10 mouse cellular contexts compared by ENCODE assay signal in genomic region chr6:37552760-37553159, GRCm38 (mm10). TPM values are rescaled to one million over a fixed set of nuclear protein-coding genes. Genes with fewer than 3 reads are reported as not detected.
DNase-seq lines count a peak whose midpoint lies in the region; ATAC-seq lines count a peak whose summit lies in the region.
"Had no signal": no experiment of that assay in that cellular context is flagged by ENCODE, and none has a peak within 500 bp of the region (broad histone marks: within the 10 kb centered on the region; RNA-seq: fewer than 3 reads in every experiment).

No protein-coding gene starts in this region.

- intact Hi-C loops in gastrocnemius, postnatal 14 days (cut with DNase I; ENCODE audit: low total_unique reads), result no loop called here

- H3K4me1 ChIP-seq in kidney, embryonic 16.5 days (ENCODE audit: insufficient read depth, low read length), result no peaks in the 10 kb centered on the region

- H3K4me3 ChIP-seq in kidney, embryonic 16.5 days (ENCODE audit: low read length), result no peak overlapping the region

- ATAC-seq in kidney, embryonic 16.5 days (ENCODE audit: low FRiP score, low TSS enrichment), result no peak
- no peak for ATAC-seq in erythroblast, adult 5-6 weeks (replicated peaks; ENCODE audit: low FRiP score, poor library complexity, severe bottlenecking)

- H3K9me3 ChIP-seq in kidney, embryonic 16.5 days (ENCODE audit: low read length), result no peaks in the 10 kb centered on the region

- no peaks in the 10 kb centered on the region for H3K27me3 ChIP-seq in kidney, embryonic 16.5 days (ENCODE audit: insufficient read depth, low read length)

- H3K27ac ChIP-seq in kidney, embryonic 16.5 days (ENCODE audit: low read length), result no peak overlapping the region

- no peak overlapping the region for H3K4me2 ChIP-seq in kidney, embryonic 16.5 days (replicated peaks; ENCODE audit: low read depth, low read length)

- H3K36me3 ChIP-seq in kidney, embryonic 16.5 days (ENCODE audit: insufficient read depth, low read length), result no peaks in the 10 kb centered on the region

- no peak overlapping the region for H3K9ac ChIP-seq in kidney, embryonic 16.5 days (replicated peaks; ENCODE audit: low read length)

- peak; percentile 56 for DNase-seq in kidney, adult 11 months
- DNase-seq in A20 (ENCODE audit: low read depth, low spot score) (peak; percentile 61), ZHBTc4 (ENCODE audit: low read depth, low spot score) (peak; percentile 69)
- peak; percentile 63 for DNase-seq in kidney, postnatal 10 days
- DNase-seq in urinary bladder, postnatal 10 days (ENCODE audit: low spot score), result no peak
- DNase-seq in gastrocnemius, postnatal 14 days, result no peak

- 82% methylated on average over 2 of the region's 2 CpGs for WGBS in kidney, embryonic 16.5 days

RNA-seq across cellular contexts. Expression of gene Akr1d1, which starts 22.8 kb away (rescaled TPM):
- polyA plus RNA-seq in kidney, embryonic 16.5 days (2015; fragmentation: Nextera tagmentation; extraction: Ambion mirVana), result 1.2 and 1.4 TPM in 2 replicates
- total RNA-seq in erythroblast, adult 5-6 weeks (2015; ENCODE audit: low replicate concordance), result not detected in 2 replicates
- total RNA-seq in erythroblast, adult 5-6 weeks (2017; ENCODE audit: low replicate concordance), result not detected in 2 replicates
- total RNA-seq in gastrocnemius, postnatal 14 days (2021), result not detected
- total RNA-seq: layer of hippocampus, adult 18-20 months; neutrophil, adult 5-6 weeks had no signal

Comparison
In these comparisons a context has a peak if more than half of its experiments do, and no peak if none do; other contexts are left out.
1. DNase-seq: peak in kidney, adult 11 months (single experiment), A20 (single experiment), ZHBTc4 (single experiment) and kidney, postnatal 10 days (single experiment); none in urinary bladder, postnatal 10 days (single experiment) and gastrocnemius, postnatal 14 days (single experiment).